Mouse (Mus musculus): ENCODE measurements around the gene Tmigd3. TPM values are rescaled to one million over a fixed set of nuclear protein-coding genes. Genes with fewer than 3 reads are reported as not detected.

Gene Tmigd3
- total RNA-seq (2014; fragmentation: Nextera tagmentation) (0.28 TPM in 1 of 2 replicates, not detected in the other), total RNA-seq (2017) (not detected in 2 replicates)

GRCm38 (mm10) chr3:105870558-105870957, at the start of gene Tmigd3, which contains the start of gene Adora3:
Gene Tmigd3, plus strand, starts transcription at chr3:105870903.
Gene Adora3, plus strand, starts transcription at chr3:105870858.
- ATAC-seq (replicated peaks; ENCODE audit: poor library complexity, severe bottlenecking): no peak

- ATAC-seq (replicated peaks; ENCODE audit: poor library complexity, severe bottlenecking): no peak
Measured at GRCm38 (mm10) chr3:105821504-105821903, 49.2 kb upstream of the Tmigd3 start.

- no peak for ATAC-seq (replicated peaks; ENCODE audit: poor library complexity, severe bottlenecking)
Measured at GRCm38 (mm10) chr3:105823609-105824008, 47.1 kb upstream of the Tmigd3 start.

- no peak for ATAC-seq (replicated peaks; ENCODE audit: poor library complexity, severe bottlenecking)
Measured at GRCm38 (mm10) chr3:105824103-105824502, 46.6 kb upstream of the Tmigd3 start.

- no peak for ATAC-seq (replicated peaks; ENCODE audit: poor library complexity, severe bottlenecking)
Measured at GRCm38 (mm10) chr3:105824704-105825103, 46.0 kb upstream of the Tmigd3 start.

- peak; percentile 92 for ATAC-seq (replicated peaks; ENCODE audit: poor library complexity, severe bottlenecking)
Measured at GRCm38 (mm10) chr3:105825501-105826161, 45.1 kb upstream of the Tmigd3 start.

GRCm38 (mm10) chr3:105831584-105831983, 39.1 kb upstream of the Tmigd3 start:
- ATAC-seq (replicated peaks; ENCODE audit: poor library complexity, severe bottlenecking): no peak

- no peak for ATAC-seq (replicated peaks; ENCODE audit: poor library complexity, severe bottlenecking)
Measured at GRCm38 (mm10) chr3:105835875-105836274, 34.8 kb upstream of the Tmigd3 start.

GRCm38 (mm10) chr3:105836883-105837282, 33.8 kb upstream of the Tmigd3 start:
- no peak for ATAC-seq (replicated peaks; ENCODE audit: poor library complexity, severe bottlenecking)

- no peak for ATAC-seq (replicated peaks; ENCODE audit: poor library complexity, severe bottlenecking)
Measured at GRCm38 (mm10) chr3:105838655-105839054, 32.0 kb upstream of the Tmigd3 start.

- peak; percentile 46 for ATAC-seq (replicated peaks; ENCODE audit: poor library complexity, severe bottlenecking)
Measured at GRCm38 (mm10) chr3:105839836-105840235, 30.9 kb upstream of the Tmigd3 start.

- ATAC-seq (replicated peaks; ENCODE audit: poor library complexity, severe bottlenecking): no peak
Measured at GRCm38 (mm10) chr3:105846294-105847069, 24.2 kb upstream of the Tmigd3 start.

- ATAC-seq (replicated peaks; ENCODE audit: poor library complexity, severe bottlenecking): no peak
Measured at GRCm38 (mm10) chr3:105853781-105854180, 16.9 kb upstream of the Tmigd3 start.

GRCm38 (mm10) chr3:105854786-105855185, 15.9 kb upstream of the Tmigd3 start:
- ATAC-seq (replicated peaks; ENCODE audit: poor library complexity, severe bottlenecking): no peak

- peak; percentile 55 for ATAC-seq (replicated peaks; ENCODE audit: poor library complexity, severe bottlenecking)
Measured at GRCm38 (mm10) chr3:105857513-105857912, 13.2 kb upstream of the Tmigd3 start.

GRCm38 (mm10) chr3:105861747-105862366, 8.8 kb upstream of the Tmigd3 start:
- ATAC-seq (replicated peaks; ENCODE audit: poor library complexity, severe bottlenecking): peak; percentile 87

GRCm38 (mm10) chr3:105864123-105864522, 6.6 kb upstream of the Tmigd3 start:
- ATAC-seq (replicated peaks; ENCODE audit: poor library complexity, severe bottlenecking): 0 out of 2 replicates have a peak, but pooled peaks have one; percentile 8

- peak; percentile 62 for ATAC-seq (replicated peaks; ENCODE audit: poor library complexity, severe bottlenecking)
Measured at GRCm38 (mm10) chr3:105865122-105865521, 5.6 kb upstream of the Tmigd3 start.

- ATAC-seq (replicated peaks; ENCODE audit: poor library complexity, severe bottlenecking): no peak
Measured at GRCm38 (mm10) chr3:105868135-105868534, 2.6 kb upstream of the Tmigd3 start.

- no peak for ATAC-seq (replicated peaks; ENCODE audit: poor library complexity, severe bottlenecking)
Measured at GRCm38 (mm10) chr3:105872034-105872433, 1.3 kb downstream of the Tmigd3 start.

- ATAC-seq (replicated peaks; ENCODE audit: poor library complexity, severe bottlenecking): no peak
Measured at GRCm38 (mm10) chr3:105872579-105872978, 1.9 kb downstream of the Tmigd3 start.
